Mouse (Mus musculus) cerebellum, adult 18-20 months (tissue): ENCODE data around the gene Dpm2.

Experiments used
- DNase-seq, 2 experiments: peaks; one replicate each; pipeline ENCODE4 v3.0.0; 2021

The Dpm2 gene

DNA sequence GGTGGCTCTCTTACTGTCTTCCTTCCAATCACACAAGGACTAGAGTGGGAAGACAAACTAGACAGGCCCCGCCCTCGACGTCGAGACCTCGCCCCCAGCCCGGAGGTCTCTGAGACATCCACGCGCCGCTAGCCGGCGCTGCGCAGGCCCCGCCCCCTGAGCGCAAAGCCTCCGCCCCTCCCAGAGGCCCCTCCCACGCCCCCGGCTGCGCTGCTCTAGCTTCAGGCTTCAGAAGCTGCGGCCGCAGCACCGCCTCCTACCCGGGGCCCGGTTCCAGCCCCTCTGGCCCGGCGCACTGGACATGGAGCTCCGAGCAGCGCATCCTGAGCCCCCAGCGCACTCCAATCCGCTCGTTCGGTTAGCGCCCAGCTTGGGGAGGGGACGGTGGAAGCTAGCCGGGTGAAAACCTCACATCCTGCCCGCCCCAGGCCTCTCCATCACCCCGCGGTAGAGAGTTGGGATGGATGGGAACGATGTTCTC lies 16.3 kb downstream of the Dpm2 start, which contains the start of gene St6galnac4:
Gene St6galnac4, plus strand, starts transcription at position 225 of the 481 bp plus-strand sequence.
- peak; percentile 94 for DNase-seq

DNA sequence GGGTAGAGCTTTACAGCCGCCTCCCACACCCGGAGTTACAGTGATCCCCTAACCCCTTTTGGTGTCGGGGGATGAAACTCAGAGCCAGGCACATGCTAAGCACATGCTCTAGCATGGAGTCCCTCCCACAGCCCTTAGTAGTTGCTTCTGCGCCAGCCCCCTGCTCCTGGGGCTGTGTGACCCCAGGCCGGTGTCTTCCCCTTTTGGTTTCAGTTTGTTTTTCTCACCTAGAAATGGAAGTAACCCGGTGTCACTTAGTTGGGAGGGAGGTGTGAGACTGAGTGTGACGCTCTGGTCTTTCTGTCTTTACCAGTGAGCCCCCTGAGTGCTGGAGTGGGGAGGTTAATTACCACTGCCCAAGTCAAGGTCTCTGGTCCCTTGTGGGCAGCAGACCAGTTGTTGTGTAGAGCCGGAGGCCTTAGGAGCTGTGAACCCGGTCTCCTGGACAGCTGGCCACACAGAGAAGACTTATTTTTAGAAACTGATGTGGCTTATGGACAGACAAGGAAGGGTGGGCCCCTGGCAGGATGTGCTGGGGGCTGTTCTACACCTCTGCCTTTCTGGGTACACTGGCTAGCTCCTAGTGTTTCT lies 17.2 kb downstream of the Dpm2 start:
- DNase-seq = peak in 1 of 2 experiments; percentile 49

DNA sequence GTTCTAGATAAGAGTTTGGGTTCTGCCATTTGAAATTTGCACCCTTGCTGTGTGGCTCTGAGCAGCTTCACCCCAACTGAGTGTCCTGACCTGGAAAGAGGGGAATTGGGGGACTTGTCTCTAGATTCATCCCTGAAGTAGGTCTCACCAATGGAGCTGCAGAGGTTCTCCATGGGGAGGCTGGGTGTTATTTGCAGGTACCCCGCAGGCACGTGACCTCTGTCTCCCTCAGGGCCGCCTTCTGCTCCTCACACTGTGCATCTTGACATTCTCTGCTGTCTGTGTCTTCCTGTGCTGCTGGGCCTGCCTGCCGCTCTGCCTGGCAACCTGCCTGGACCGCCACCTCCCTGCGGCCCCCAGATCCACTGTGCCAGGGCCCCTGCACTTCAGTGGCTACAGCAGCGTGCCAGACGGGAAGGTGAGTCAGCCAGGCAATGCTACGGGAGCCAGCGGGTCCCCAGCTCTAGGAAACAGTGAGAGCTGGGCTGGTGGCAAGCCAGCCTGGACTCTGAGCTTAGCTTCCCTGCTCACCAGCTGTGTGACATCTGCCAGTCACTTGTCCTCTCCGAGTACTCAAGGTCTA lies 18.6 kb downstream of the Dpm2 start:
- DNase-seq = peak; percentile 90

DNA sequence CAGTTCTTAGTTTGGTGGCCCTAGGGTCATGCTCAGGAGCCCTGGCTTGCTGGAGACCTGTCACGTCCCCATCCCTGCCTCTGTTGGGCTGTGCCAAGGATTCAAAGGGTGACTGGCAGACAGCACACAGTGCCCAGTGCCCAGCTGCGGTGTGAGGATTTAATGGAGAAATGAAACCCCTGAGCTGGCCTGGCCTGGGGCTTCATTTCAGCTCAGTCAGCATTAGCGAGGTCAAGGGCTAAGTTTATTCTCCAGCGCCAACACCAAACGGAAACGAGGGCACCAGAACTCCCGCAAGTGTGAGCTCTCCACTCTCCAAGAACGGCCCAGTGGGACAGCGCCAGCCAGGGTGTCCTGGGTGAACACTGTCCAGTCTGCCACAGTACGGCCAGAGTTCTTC lies 19.6 kb downstream of the Dpm2 start:
- DNase-seq = no peak

DNA sequence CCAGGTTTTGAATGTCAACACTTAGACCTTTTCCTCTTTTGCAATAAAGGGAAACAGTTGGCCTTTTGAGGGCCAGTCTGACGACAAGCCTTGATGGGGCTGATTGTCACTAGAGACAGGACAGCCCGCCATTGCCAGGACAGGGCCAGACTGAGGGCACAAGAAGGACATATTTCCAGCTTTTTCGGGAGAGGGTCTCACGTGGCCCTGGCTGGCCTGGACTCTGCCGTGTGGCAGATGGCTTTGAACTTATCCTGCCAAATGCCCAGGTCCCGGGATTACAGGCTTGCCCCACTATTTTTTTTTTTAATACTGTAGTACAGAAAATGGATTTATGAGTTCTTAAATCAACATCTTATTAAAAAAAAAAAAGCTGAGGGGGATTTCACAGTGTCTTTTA lies 20.6 kb downstream of the Dpm2 start:
- DNase-seq = peak in 1 of 2 experiments; percentile 53

DNA sequence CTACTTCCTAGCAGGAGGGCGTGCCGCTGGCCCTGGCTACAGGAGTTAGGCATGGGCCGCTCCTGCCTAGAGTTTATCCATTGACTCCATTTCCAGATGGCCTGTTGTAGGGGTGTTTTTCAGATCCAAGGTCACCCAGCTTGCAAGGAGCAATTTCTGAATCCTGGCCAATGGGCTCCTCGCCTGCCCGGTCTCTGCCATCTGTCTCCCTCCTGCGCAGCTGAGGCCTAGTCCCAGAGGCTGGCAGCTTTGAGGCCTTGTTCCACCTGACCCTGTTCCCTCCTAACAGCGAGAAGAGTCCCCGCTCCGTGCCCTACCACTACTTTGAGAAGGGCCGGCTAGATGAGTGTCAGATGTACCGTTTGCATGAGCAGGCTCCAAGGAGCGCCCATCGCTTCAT lies 26.1 kb downstream of the Dpm2 start:
- peak; percentile 89 to 92 for DNase-seq

DNA sequence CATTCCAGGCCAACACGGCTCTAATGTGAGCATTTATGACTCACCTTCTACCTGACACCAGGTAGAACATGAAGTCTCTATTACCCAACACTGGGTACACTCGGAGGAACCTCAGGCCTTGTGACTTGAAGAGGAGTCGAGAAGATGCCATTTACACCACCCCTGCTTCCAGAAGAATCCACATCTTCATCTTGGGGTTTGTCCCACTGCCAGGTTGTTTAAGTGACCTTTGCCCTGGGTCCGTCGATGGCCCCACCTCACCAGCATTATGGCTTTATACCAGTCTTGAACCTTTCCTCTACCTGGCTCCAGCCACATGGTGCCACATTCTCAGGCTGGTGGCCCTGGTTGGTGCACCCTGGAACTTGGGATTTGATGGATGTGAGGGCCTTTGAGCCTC lies 26.6 kb downstream of the Dpm2 start:
- no peak for DNase-seq

DNA sequence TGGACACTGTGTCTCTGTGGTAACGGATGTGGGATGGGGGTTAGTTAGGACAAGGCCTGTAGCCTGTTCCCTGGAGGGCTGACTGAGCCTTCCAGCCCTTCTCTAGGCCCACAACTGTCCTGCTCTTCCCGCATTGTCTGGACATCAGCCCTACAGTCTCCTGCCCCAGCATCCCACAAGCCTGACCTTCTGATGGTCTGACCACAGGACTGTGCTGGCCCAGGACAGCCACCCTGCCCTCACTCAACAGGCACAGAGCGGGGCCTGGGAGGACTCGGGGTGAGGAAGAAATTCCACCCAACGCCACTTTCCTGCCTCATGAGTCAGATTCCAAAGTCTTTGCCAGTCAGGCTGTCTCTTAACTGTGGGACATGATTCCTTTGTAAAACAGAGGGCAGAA lies 27.0 kb downstream of the Dpm2 start:
- DNase-seq = no peak

DNA sequence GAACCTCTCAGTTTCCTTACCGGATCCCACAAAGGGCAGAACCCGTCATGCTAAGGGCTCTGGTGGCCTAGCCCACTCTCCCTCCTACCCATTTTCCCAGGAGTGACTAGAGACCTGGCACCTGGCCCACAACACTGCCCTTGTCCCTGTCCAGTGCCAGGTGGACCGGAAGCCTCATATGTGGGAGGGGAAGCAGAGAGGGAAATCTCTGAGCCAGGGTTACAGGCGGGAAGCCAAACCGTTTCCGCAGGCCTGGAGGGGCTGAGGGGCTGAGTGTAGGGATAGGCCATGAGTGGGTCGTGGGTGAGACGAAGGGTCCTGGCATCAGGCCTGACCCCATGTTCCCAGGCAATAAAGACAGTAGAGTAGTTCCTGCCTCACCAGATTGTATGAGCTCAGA lies 27.8 kb downstream of the Dpm2 start:
- DNase-seq = peak; percentile 70 to 74

DNA sequence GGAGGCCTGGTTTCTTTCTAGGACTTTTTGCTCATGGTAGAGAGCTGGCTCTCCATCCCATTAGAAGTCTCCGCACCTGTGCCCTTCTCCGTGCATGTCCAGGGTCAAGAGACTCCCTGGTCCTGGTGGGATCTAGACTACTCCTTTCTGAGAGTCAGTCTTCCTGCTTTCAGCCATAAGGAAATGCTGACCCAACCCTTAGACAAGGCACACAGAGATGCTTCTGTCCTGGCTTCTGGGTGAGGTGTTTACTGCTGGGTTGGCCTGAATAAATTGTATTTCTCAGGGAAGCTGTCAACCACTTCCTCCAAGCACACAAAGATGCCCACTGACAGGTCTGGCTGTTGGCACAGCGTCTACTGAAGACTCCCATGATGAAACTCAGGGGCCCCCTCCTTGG lies 28.8 kb downstream of the Dpm2 start, which contains the start of gene St6galnac6:
Gene St6galnac6, plus strand, starts transcription at position 301 of the 400 bp plus-strand sequence.
- no peak for DNase-seq

DNA sequence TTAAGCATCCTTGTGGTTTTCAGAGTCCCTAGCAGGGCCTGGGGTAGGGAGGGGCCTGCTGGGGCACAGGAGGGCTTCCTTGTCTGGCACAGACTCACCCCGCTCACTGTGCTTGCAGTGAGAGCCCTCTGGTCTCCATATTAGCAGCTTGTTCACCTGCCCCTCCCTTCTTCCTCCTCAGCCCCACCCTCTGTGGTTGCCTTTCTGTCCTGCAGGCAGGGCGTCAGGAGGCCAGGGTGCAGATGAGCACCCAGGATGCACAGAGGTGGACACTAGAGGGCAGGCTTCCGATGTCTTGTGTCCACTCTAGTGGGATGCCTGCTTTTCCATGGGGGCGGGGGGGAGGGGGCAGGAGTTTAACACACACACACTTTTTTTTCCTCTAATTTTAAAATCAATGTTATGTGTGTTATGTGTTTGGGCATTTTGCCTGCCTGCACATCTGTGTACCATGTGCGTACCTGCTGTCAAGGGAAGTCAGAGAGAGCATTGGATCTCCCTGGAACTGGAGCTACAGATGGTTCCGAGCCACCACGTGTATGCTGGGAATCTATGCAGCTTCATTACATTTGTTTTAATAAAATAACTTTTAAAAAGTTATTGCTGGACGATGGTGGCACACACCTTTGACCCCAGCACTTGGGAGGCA lies 30.9 kb downstream of the Dpm2 start:
- peak; percentile 65 for DNase-seq

DNA sequence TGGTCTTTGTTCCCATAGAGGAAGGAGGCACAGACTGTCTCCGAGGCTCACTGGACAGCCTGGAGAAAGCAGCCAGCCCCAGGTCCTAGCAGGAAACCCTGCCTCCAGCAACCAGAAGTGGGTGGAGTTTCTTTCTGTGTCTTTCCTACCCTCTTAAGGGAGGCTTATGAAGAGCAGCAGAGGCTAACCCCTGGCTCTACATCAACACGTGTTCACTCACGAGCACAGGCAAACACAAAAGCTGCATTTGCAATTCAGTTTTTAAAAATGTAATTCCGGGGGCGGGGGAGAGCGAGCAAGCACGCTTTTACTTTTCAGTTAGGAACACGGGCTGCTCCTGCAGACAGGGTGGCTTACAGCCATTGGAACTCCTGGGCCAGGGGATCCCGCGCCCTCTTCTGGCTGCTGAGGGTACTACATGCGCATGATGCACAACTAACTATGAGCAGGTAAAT lies 32.0 kb downstream of the Dpm2 start:
- DNase-seq = peak; percentile 92 to 95

DNA sequence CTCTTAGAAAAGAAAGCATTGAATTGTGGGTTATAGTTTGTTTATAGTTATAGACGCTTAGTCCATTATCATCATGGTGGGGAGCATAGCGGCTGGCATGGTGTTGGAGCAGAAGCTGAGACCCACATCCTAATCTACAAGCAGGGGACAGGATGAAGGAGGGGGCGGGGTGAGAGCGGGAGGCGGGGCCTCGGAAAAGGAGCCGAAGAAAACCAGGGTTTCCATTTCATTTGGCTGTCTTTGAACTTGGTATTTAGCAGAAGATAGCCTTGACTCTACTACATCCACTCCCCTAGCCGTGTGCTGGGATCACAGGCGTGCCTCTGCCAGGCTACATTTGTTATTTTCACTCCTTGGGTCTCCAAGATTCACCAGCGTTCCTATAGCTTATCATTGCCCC lies 34.0 kb downstream of the Dpm2 start:
- DNase-seq = no peak

DNA sequence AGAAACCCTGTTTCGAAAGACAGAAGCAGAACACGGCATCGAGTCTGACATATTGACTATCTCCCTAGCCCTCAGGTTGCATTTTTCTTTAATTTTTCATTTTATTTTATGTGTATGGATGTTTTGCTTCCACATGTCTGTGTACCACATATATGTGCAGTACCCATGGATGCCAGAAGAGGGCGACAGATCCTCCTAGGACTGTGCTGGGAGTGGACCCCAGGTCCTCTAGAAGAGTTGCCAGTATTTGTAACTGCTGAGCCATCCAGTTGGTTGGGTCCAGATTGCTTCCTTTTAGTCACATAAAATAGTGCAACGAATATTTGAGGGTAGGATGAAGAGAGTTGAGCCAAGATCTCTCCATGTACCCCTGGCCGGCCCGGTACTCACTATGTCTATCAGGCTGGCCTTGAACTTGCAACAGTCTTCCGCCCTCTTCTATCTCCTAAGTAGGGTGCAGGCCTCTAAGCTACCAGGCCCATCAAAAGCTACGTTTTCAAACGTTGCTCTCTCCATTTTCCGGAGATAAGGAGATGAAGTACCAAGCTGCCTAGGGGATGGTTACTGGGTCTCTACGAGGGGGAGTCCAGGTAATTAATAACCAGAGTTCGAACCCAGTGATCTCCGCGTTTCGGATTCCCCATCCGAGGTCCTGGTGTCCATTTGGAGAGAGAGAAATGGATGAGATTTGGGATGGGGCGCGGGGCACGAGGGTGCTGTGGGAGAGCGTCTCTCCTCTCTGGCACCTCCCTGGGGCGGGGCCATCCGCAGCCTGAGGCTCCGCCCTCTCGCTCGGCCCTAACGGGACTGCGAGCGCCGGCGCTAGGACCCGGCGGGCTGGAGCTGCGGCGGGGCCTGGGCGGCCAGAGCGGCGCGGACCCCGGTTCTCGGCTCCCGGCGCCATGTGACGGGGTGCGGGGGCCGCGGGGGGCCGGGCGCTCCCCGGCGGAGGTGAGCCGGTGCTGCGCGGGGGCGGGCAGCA lies 35.8 kb downstream of the Dpm2 start:
- DNase-seq = peak; percentile 93 to 95

DNA sequence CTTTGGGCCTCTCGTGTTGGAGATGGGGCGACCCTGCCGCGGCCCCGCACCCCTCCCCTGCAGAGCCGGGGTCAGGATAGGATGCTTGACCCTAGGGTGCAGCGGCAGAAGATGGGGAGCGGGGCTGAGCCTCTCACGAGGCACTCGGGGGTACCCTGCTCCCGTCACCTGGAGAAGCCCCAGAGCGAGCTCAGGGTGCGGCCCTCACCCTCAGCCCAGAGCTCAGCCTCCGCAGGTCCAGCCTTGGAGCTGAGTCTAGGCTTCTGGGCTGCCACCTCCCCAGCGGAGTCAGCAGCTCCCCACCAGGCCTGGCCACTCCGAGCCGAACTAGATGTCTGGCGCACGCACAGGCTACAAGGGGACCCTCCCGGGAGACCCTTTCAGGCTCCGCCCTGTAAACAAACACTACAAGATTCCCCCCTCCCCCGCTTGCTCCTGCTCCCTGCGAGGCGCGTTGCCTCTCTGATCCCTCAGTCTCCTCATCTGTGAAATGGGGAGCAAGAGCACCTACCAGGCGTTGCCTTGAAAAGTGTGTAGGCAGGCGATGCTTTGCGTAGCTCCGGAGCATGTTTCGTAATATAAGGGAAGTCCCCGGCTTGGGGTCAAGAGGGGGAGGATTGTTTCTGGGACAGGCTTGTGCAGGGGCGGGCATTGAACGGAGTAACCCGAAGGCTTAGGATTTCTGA lies 36.7 kb downstream of the Dpm2 start:
- peak; percentile 55 to 63 for DNase-seq

DNA sequence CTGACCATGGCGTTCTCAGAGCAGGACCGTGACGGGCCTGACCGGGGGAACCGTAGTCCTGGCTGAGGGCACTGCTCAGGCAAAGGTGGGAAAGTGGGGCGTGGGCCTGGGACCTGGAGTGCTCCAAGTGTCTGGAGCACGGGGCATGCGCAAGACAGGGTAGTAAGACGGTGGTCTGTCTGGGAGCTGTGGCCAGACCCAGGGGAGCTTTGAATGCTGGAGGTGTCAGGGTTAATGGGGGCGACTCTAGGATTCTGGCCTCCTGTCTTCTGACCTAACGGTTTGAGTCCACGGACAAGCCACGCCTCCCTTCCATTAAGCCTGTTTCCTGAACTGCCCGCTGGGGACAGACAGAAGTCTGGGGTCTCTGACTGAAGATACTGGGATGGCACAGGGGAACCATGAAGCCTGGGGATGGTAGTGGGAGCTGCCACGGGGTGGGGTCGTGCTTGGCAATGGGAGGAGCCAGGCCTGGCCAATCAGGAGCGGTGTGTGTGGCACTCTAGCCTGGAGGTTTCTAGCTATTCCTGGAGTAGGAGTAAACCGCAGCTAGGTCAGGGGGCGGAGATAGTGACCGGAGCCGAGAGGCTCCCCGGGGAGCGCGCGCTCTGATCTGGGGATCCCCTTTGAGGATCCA lies 37.6 kb downstream of the Dpm2 start:
- peak; percentile 62 to 69 for DNase-seq

DNA sequence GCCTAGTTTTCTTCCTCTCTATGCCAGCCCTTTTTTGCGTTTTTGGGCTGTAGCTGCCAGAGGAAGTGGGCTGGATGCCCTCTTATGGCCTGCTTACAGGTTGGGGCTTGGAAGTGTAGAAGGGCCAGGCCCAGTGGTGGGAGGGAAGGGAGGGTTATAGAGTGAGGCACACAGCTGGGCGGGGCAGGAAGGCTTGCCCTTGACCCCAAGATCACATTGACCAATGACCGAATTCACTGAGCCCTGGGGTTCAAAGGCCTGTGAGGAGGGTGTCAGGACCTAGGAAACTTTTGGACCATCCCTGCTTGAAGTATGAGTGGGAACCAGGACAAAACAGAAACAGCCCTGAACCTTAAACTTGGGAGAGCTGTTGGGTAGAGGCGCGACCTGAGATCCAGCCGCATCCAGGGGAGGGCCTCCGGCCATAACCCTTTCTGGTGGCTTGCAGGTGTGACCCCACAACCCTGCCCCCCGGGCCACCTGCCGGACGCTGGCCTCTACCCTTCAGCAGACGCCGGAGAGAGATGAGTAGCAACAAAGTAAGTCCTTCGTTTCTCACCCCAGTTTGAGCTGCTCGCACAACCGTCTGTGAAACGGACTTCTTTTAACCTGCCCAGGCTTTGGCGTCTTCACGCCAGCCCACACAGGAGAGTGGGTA lies 38.2 kb downstream of the Dpm2 start:
- DNase-seq = no peak

DNA sequence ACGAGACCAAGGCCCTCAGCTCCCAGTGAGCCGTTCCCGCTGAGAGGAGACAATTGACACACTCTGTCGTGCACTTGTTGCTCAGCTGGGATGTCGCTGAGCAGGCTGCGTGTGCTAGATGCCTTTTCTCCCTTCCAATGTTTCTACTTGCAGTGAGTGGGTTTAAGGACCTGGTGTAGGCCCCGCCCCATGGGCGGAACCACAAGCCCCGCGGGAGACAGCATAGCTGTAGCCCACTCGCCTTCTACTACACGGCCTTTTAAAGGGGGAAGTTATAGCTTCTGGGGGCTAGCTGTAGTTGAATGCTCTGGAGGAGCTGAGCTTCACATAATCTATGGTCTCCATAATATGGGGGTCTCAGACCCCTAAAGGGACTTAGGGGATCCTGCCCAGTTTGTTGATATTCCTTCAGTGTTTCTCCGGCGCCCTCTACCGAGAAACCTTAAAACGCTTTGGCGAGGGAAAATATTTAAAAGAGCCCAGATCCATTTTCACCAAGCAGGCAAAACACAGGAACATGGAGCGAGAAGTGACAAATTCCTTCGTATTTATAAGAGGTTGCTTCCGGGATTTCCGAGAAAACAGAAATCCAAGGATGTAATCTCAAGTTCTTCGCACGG lies 40.1 kb downstream of the Dpm2 start:
- DNase-seq = peak; percentile 58 to 59

DNA sequence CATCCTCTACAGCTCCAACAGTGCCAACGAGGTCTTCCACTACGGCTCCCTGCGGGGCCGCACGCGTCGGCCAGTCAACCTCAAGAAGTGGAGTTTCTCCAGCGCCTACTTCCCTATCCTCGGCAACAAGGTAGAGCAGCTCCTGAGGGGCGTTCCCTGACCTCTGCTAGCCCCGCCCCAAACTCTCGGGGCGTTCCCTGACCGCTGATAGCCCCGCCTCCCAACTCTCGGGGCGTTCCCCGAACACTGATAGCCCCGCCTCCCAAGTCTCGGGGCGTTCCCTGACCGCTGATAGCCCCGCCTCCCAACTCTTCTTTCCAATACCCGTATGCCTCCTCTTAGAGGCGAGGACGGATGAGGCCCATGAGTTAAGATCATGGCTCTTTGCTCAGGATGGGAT lies 41.6 kb downstream of the Dpm2 start:
- DNase-seq = no peak

DNA sequence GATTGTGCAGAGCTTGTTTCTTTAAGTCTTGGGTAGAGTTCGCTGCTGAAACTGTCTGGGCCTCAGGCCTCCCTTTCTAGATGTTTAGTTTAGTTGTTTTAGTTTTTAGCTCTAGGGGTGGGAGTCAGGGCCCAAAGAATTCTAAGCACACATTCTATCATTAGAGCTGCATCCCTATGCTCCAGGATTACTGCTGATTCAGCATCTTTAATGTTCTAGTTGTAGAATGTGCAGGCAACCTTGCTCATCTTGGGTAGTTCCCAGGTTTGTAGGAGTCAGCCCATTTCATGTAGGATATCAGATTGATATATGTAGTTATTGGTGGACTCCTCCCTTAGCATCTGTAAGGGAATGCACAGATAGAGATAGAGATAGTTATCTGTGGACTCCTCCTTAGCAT lies 46.5 kb downstream of the Dpm2 start:
- no peak for DNase-seq

DNA sequence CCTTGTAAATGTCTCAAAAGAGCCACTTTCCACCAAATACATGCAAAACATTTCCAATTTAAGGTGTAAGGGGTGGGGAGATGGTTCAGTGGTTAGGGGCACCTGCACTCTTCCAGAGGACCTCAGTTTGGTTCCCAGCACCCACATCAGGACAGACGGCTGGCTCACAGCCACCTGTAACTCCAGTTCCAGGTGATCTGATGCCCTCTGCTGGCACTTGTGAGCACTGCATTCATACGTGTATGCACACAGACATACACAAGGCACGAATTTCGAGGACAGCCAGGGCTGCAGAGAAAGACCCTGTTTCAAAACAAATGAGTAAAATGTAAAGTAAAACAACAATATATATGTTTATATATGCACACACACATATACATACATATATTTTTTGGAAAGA lies 46.9 kb downstream of the Dpm2 start:
- DNase-seq = no peak
